Mouse (Mus musculus): ENCODE data around the gene Terb2. TPM values are rescaled to one million over a fixed set of nuclear protein-coding genes. Genes with fewer than 3 reads are reported as not detected.

Gene Terb2
- polyA plus RNA-seq, 1 experiment from 2014 or later, result 0.09 TPM

- WGBS, result 89% methylated on average over 1 of the region's 1 CpGs
- H3K36me3 ChIP-seq, result no peaks in the 10 kb centered on the region
- no peak overlapping the region for H3K4me3 ChIP-seq
- H3K9ac ChIP-seq, result no peak overlapping the region
- no peak for ATAC-seq (ENCODE audit: low FRiP score, low read depth)
- no peak overlapping the region for H3K4me2 ChIP-seq
- no peak overlapping the region for H3K27ac ChIP-seq (replicated peaks)
- H3K27me3 ChIP-seq, result no peaks in the 10 kb centered on the region
- H3K9me3 ChIP-seq, result no peaks in the 10 kb centered on the region
- H3K4me1 ChIP-seq (replicated peaks), result 0 out of 2 replicates have a peak, but pooled peaks cover 13% of the 10 kb centered on the region
These were observed 34.9 kb upstream of the Terb2 start for GRCm38 (mm10) chr2:122151221-122151620.

- ATAC-seq (ENCODE audit: low FRiP score, low read depth), result no peak
- WGBS, result 88% methylated on average over 3 of the region's 3 CpGs
- H3K9me3 ChIP-seq, result no peaks in the 10 kb centered on the region
- no peaks in the 10 kb centered on the region for H3K27me3 ChIP-seq
- H3K4me1 ChIP-seq (replicated peaks), result 0 out of 2 replicates have a peak, but pooled peaks cover 9% of the 10 kb centered on the region
- H3K4me2 ChIP-seq, result no peak overlapping the region
- H3K9ac ChIP-seq, result no peak overlapping the region
- H3K36me3 ChIP-seq, result no peaks in the 10 kb centered on the region
- no peak overlapping the region for H3K27ac ChIP-seq (replicated peaks)
- no peak overlapping the region for H3K4me3 ChIP-seq
These were observed 33.2 kb upstream of the Terb2 start for GRCm38 (mm10) chr2:122152850-122153249.

GRCm38 (mm10) chr2:122153681-122154365 lies 32.2 kb upstream of the Terb2 start:
- H3K9ac ChIP-seq, result no peak overlapping the region
- no peaks in the 10 kb centered on the region for H3K9me3 ChIP-seq
- no peak for ATAC-seq (ENCODE audit: low FRiP score, low read depth)
- WGBS, result 92% methylated on average over 7 of the region's 7 CpGs
- H3K4me3 ChIP-seq, result no peak overlapping the region
- no peaks in the 10 kb centered on the region for H3K27me3 ChIP-seq
- H3K4me1 ChIP-seq (replicated peaks), result no peaks in the 10 kb centered on the region
- no peak overlapping the region for H3K27ac ChIP-seq (replicated peaks)
- no peak overlapping the region for H3K4me2 ChIP-seq
- H3K36me3 ChIP-seq, result no peaks in the 10 kb centered on the region

GRCm38 (mm10) chr2:122154479-122154878 lies 31.6 kb upstream of the Terb2 start:
- Histone ChIP-seq H3K9ac (no peak overlapping the region), H3K4me1 (replicated peaks) (no peaks in the 10 kb centered on the region), H3K4me3 (no peak overlapping the region), H3K4me2 (no peak overlapping the region), H3K36me3 (no peaks in the 10 kb centered on the region), H3K27ac (replicated peaks) (no peak overlapping the region), H3K27me3 (no peaks in the 10 kb centered on the region), H3K9me3 (no peaks in the 10 kb centered on the region)
- WGBS, result 90% methylated on average over 2 of the region's 2 CpGs
- no peak for ATAC-seq (ENCODE audit: low FRiP score, low read depth)

GRCm38 (mm10) chr2:122155292-122155691 lies 30.8 kb upstream of the Terb2 start:
- H3K9me3 ChIP-seq, result no peaks in the 10 kb centered on the region
- 82% methylated on average over 2 of the region's 2 CpGs for WGBS
- no peak overlapping the region for H3K4me3 ChIP-seq
- H3K4me1 ChIP-seq (replicated peaks), result no peaks in the 10 kb centered on the region
- H3K9ac ChIP-seq, result no peak overlapping the region
- no peaks in the 10 kb centered on the region for H3K27me3 ChIP-seq
- no peak overlapping the region for H3K27ac ChIP-seq (replicated peaks)
- no peak for ATAC-seq (ENCODE audit: low FRiP score, low read depth)
- H3K36me3 ChIP-seq, result no peaks in the 10 kb centered on the region
- no peak overlapping the region for H3K4me2 ChIP-seq

- ATAC-seq (ENCODE audit: low FRiP score, low read depth), result no peak
- H3K9ac ChIP-seq, result no peak overlapping the region
- WGBS, result 86% methylated on average over 4 of the region's 4 CpGs
These were observed 29.9 kb upstream of the Terb2 start for GRCm38 (mm10) chr2:122156051-122156700.

GRCm38 (mm10) chr2:122157561-122157960 lies 28.5 kb upstream of the Terb2 start:
- Histone ChIP-seq H3K36me3 (no peaks in the 10 kb centered on the region), H3K9ac (no peak overlapping the region), H3K27ac (replicated peaks) (no peak overlapping the region), H3K4me1 (replicated peaks) (no peaks in the 10 kb centered on the region), H3K27me3 (no peaks in the 10 kb centered on the region), H3K4me2 (no peak overlapping the region), H3K9me3 (no peaks in the 10 kb centered on the region), H3K4me3 (no peak overlapping the region)
- ATAC-seq (ENCODE audit: low FRiP score, low read depth), result no peak

More at GRCm38 (mm10) chr2:122156051-122156700, 29.9 kb upstream of the Terb2 start:
- no peak overlapping the region for H3K4me2 ChIP-seq
- no peak overlapping the region for H3K4me3 ChIP-seq
- no peaks in the 10 kb centered on the region for H3K4me1 ChIP-seq (replicated peaks)
- H3K27me3 ChIP-seq, result no peaks in the 10 kb centered on the region
- no peaks in the 10 kb centered on the region for H3K36me3 ChIP-seq
- H3K9me3 ChIP-seq, result no peaks in the 10 kb centered on the region
- no peak overlapping the region for H3K27ac ChIP-seq (replicated peaks)

GRCm38 (mm10) chr2:122158362-122158802 lies 27.7 kb upstream of the Terb2 start:
- H3K27ac ChIP-seq (replicated peaks), result no peak overlapping the region
- WGBS, result 60% methylated on average over 6 of the region's 6 CpGs
- no peak overlapping the region for H3K4me2 ChIP-seq
- no peaks in the 10 kb centered on the region for H3K4me1 ChIP-seq (replicated peaks)
- H3K36me3 ChIP-seq, result no peaks in the 10 kb centered on the region
- H3K9ac ChIP-seq, result no peak overlapping the region
- no peaks in the 10 kb centered on the region for H3K9me3 ChIP-seq
- no peak for ATAC-seq (ENCODE audit: low FRiP score, low read depth)
- no peaks in the 10 kb centered on the region for H3K27me3 ChIP-seq
- no peak overlapping the region for H3K4me3 ChIP-seq

- H3K27me3 ChIP-seq, result no peaks in the 10 kb centered on the region
- no peak overlapping the region for H3K4me3 ChIP-seq
- no peak overlapping the region for H3K27ac ChIP-seq (replicated peaks)
- no peaks in the 10 kb centered on the region for H3K36me3 ChIP-seq
- no peak for ATAC-seq (ENCODE audit: low FRiP score, low read depth)
- 89% methylated on average over 6 of the region's 6 CpGs for WGBS
- H3K9me3 ChIP-seq, result no peaks in the 10 kb centered on the region
- no peak overlapping the region for H3K9ac ChIP-seq
- H3K4me2 ChIP-seq, result no peak overlapping the region
- no peaks in the 10 kb centered on the region for H3K4me1 ChIP-seq (replicated peaks)
These were observed 26.4 kb upstream of the Terb2 start for GRCm38 (mm10) chr2:122159667-122160066.

- no peak for ATAC-seq (ENCODE audit: low FRiP score, low read depth)
- no peaks in the 10 kb centered on the region for H3K36me3 ChIP-seq
- no peak within 1 kb of the TSS for H3K9ac ChIP-seq
- H3K27ac ChIP-seq (replicated peaks), result no peak within 1 kb of the TSS
- WGBS, result 37% methylated on average over 2 of the region's 2 CpGs
- no peak within 1 kb of the TSS for H3K4me2 ChIP-seq
- H3K9me3 ChIP-seq, result no peaks in the 10 kb centered on the region
- H3K27me3 ChIP-seq, result no peaks in the 10 kb centered on the region
- H3K4me3 ChIP-seq, result no peak within 1 kb of the TSS
- no peaks in the 10 kb centered on the region for H3K4me1 ChIP-seq (replicated peaks)
These were observed 25.4 kb upstream of the Terb2 start, which contains the start of gene Trim69 for GRCm38 (mm10) chr2:122160680-122161079. Trim69 (plus strand) TSS chr2:122160700.

- Histone ChIP-seq H3K4me2 (no peak overlapping the region), H3K27ac (replicated peaks) (no peak overlapping the region), H3K27me3 (no peaks in the 10 kb centered on the region), H3K36me3 (no peaks in the 10 kb centered on the region), H3K4me3 (no peak overlapping the region), H3K4me1 (replicated peaks) (no peaks in the 10 kb centered on the region), H3K9ac (no peak overlapping the region), H3K9me3 (no peaks in the 10 kb centered on the region)
- 29% methylated on average over 4 of the region's 4 CpGs for WGBS
- ATAC-seq (ENCODE audit: low FRiP score, low read depth), result no peak
These were observed 24.5 kb upstream of the Terb2 start for GRCm38 (mm10) chr2:122161542-122161941.

- no peaks in the 10 kb centered on the region for H3K4me1 ChIP-seq (replicated peaks)
- no peaks in the 10 kb centered on the region for H3K9me3 ChIP-seq
- no peaks in the 10 kb centered on the region for H3K27me3 ChIP-seq
- WGBS, result 90% methylated on average over 2 of the region's 2 CpGs
- no peaks in the 10 kb centered on the region for H3K36me3 ChIP-seq
- H3K4me2 ChIP-seq, result no peak overlapping the region
- no peak overlapping the region for H3K4me3 ChIP-seq
- H3K27ac ChIP-seq (replicated peaks), result no peak overlapping the region
- H3K9ac ChIP-seq, result no peak overlapping the region
- ATAC-seq (ENCODE audit: low FRiP score, low read depth), result no peak
These were observed 23.5 kb upstream of the Terb2 start for GRCm38 (mm10) chr2:122162529-122162928.
